Mouse (Mus musculus): ENCODE results near the gene Il21r.

GRCm38 (mm10) chr7:125620077-125620476, 16.8 kb downstream of the Il21r start:
- TF ChIP-seq CTCF (conservative IDR thresholded peaks at IDR 0.05; ENCODE audit: insufficient read depth, insufficient read length, low read depth, low read length) (no peak), POLR2A (IDR thresholded peaks at IDR 0.05; ENCODE audit: low read depth, low read length) (no peak)
